Mouse (Mus musculus) hindbrain, embryonic 11.5 days (tissue): ENCODE measurements around the gene Asb15. TPM values are rescaled to one million over a fixed set of nuclear protein-coding genes. Genes with fewer than 3 reads are reported as not detected.

ENCODE experiments used
- ATAC-seq: fragments of 200-750 bp; cut with Nextera tagmentation; 2 replicates; pipeline ENCODE4 v1.8.0; 2017; ENCODE audit warnings: mild to moderate bottlenecking, moderate TSS enrichment, moderate library complexity; ENCODE audit not compliant: low FRiP score
- DNase-seq: peaks from one replicate; pipeline ENCODE4 v3.0.0-alpha.2; 2015; ENCODE audit warnings: low spot score
- H3K27ac ChIP-seq: fragments of 300-500 bp; sonication (generic); 2 replicates; pipeline ENCODE4 v1.5.1; 2014; ENCODE audit warnings: mild to moderate bottlenecking, low read depth, low read length
- H3K27me3 ChIP-seq: fragments of 300-500 bp; sonication (generic); 2 replicates; pipeline ENCODE4 v1.6.1; 2014; ENCODE audit warnings: mild to moderate bottlenecking, low read length, moderate library complexity, mixed read lengths; ENCODE audit not compliant: control insufficient read depth, insufficient read depth
- H3K36me3 ChIP-seq: fragments of 300-500 bp; sonication (generic); 2 replicates; pipeline ENCODE4 v1.6.1; 2014; ENCODE audit warnings: mild to moderate bottlenecking, low read length, moderate library complexity, mixed read lengths; ENCODE audit not compliant: control insufficient read depth, insufficient read depth
- H3K4me1 ChIP-seq: fragments of 300-500 bp; sonication (generic); replicated peaks from 2 replicates; pipeline ENCODE4 v1.6.1; 2014; ENCODE audit warnings: low read length, mixed read lengths; ENCODE audit not compliant: control insufficient read depth, insufficient read depth
- H3K4me2 ChIP-seq: fragments of 300-500 bp; sonication (generic); replicated peaks from 2 replicates; pipeline ENCODE4 v1.6.1; 2014; ENCODE audit warnings: mild to moderate bottlenecking, low read depth, low read length
- H3K4me3 ChIP-seq: fragments of 300-500 bp; sonication (generic); 2 replicates; pipeline ENCODE4 v1.5.1; 2014; ENCODE audit warnings: low read depth, low read length
- H3K9ac ChIP-seq: fragments of 300-500 bp; sonication (generic); 2 replicates; pipeline ENCODE4 v1.6.1; 2014; ENCODE audit warnings: low read depth, low read length
- H3K9me3 ChIP-seq: fragments of 300-500 bp; sonication (generic); 2 replicates; pipeline ENCODE4 v1.6.1; 2016; ENCODE audit warnings: low read length; ENCODE audit not compliant: control insufficient read depth
- WGBS: fragments of 180-500 bp; shearing (Covaris S2); extraction: QIAGEN DNeasy Blood & Tissue Kit; methylation state at CpG from one replicate; pipeline ENCODE4 v1.1.7; 2014; 5-methylcytosine and 5-hydroxymethylcytosine counted together
- polyA plus RNA-seq: library from polyadenylated mRNA; unstranded; fragments of >200 nt; fragmentation: Nextera tagmentation; extraction: Ambion mirVana; gene quantifications from 2 replicates; pipeline ENCODE4 v1.2.1, GENCODE M21; 2014

Gene Asb15
- polyA plus RNA-seq, 1 experiment from 2014 or later = not detected

GRCm38 (mm10) chr6:24599179-24599578 is 71.2 kb downstream of the Asb15 start:
- Histone ChIP-seq H3K9me3 (no peaks in the 10 kb centered on the region), H3K9ac (no peak overlapping the region), H3K4me3 (no peak overlapping the region), H3K4me2 (no peak overlapping the region), H3K27ac (no peak overlapping the region), H3K36me3 (no peaks in the 10 kb centered on the region), H3K4me1 (no peaks in the 10 kb centered on the region), H3K27me3 (no peaks in the 10 kb centered on the region)
- 93% methylated on average over 6 of the region's 6 CpGs for WGBS
- no peak for DNase-seq
- no peak for ATAC-seq

- Histone ChIP-seq H3K27ac (no peak overlapping the region), H3K9ac (no peak overlapping the region), H3K4me2 (no peak overlapping the region), H3K36me3 (no peaks in the 10 kb centered on the region), H3K9me3 (no peaks in the 10 kb centered on the region), H3K4me1 (no peaks in the 10 kb centered on the region), H3K4me3 (no peak overlapping the region), H3K27me3 (no peaks in the 10 kb centered on the region)
- ATAC-seq (no peak), DNase-seq (no peak)
- 74% methylated on average over 5 of the region's 5 CpGs for WGBS
Measured at GRCm38 (mm10) chr6:24599639-24600038, 71.7 kb downstream of the Asb15 start.

- Histone ChIP-seq H3K9ac (no peak overlapping the region), H3K27ac (no peak overlapping the region), H3K4me2 (no peak overlapping the region), H3K27me3 (no peaks in the 10 kb centered on the region), H3K4me3 (no peak overlapping the region), H3K4me1 (no peaks in the 10 kb centered on the region), H3K36me3 (no peaks in the 10 kb centered on the region), H3K9me3 (no peaks in the 10 kb centered on the region)
- DNase-seq (no peak), ATAC-seq (no peak)
- 86% methylated on average over 6 of the region's 6 CpGs for WGBS
Measured at GRCm38 (mm10) chr6:24600134-24600533, 72.2 kb downstream of the Asb15 start.

- H3K9me3 ChIP-seq = no peaks in the 10 kb centered on the region
- DNase-seq = no peak
Measured at GRCm38 (mm10) chr6:24600726-24601125, 72.8 kb downstream of the Asb15 start.

GRCm38 (mm10) chr6:24601668-24602067 is 73.7 kb downstream of the Asb15 start:
- Histone ChIP-seq H3K27ac (no peak overlapping the region), H3K4me3 (no peak overlapping the region), H3K4me2 (no peak overlapping the region), H3K9me3 (no peaks in the 10 kb centered on the region), H3K36me3 (no peaks in the 10 kb centered on the region), H3K9ac (no peak overlapping the region), H3K27me3 (no peaks in the 10 kb centered on the region), H3K4me1 (no peaks in the 10 kb centered on the region)
- DNase-seq = no peak
- 44% methylated on average over 1 of the region's 1 CpGs for WGBS
- ATAC-seq = no peak

More at GRCm38 (mm10) chr6:24600726-24601125, 72.8 kb downstream of the Asb15 start:
- Histone ChIP-seq H3K4me3 (no peak overlapping the region), H3K36me3 (no peaks in the 10 kb centered on the region), H3K4me1 (no peaks in the 10 kb centered on the region), H3K27me3 (no peaks in the 10 kb centered on the region), H3K27ac (no peak overlapping the region), H3K4me2 (no peak overlapping the region), H3K9ac (no peak overlapping the region)
- WGBS = 68% methylated on average over 4 of the region's 4 CpGs
- no peak for ATAC-seq

GRCm38 (mm10) chr6:24602351-24602750 is 74.4 kb downstream of the Asb15 start:
- Histone ChIP-seq H3K4me2 (no peak overlapping the region), H3K27ac (no peak overlapping the region), H3K27me3 (no peaks in the 10 kb centered on the region), H3K9ac (no peak overlapping the region), H3K4me3 (no peak overlapping the region), H3K36me3 (no peaks in the 10 kb centered on the region), H3K9me3 (no peaks in the 10 kb centered on the region), H3K4me1 (no peaks in the 10 kb centered on the region)
- WGBS = 86% methylated on average over 3 of the region's 3 CpGs
- ATAC-seq = no peak
- DNase-seq = no peak

GRCm38 (mm10) chr6:24602993-24603392 is 75.0 kb downstream of the Asb15 start:
- H3K4me1 ChIP-seq = no peaks in the 10 kb centered on the region
- no peak overlapping the region for H3K4me2 ChIP-seq
- H3K4me3 ChIP-seq = no peak overlapping the region
- H3K27ac ChIP-seq = no peak overlapping the region
- H3K9me3 ChIP-seq = no peaks in the 10 kb centered on the region
- WGBS = 83% methylated on average over 5 of the region's 5 CpGs
- H3K27me3 ChIP-seq = no peaks in the 10 kb centered on the region
- DNase-seq (no peak), ATAC-seq (no peak)
- H3K9ac ChIP-seq = no peak overlapping the region
- H3K36me3 ChIP-seq = no peaks in the 10 kb centered on the region

- Histone ChIP-seq H3K27me3 (no peaks in the 10 kb centered on the region), H3K9ac (no peak overlapping the region), H3K4me1 (no peaks in the 10 kb centered on the region), H3K36me3 (no peaks in the 10 kb centered on the region), H3K4me3 (no peak overlapping the region), H3K4me2 (no peak overlapping the region), H3K27ac (no peak overlapping the region), H3K9me3 (no peaks in the 10 kb centered on the region)
- ATAC-seq (no peak), DNase-seq (no peak)
- 90% methylated on average over 7 of the region's 7 CpGs for WGBS
Measured at GRCm38 (mm10) chr6:24604289-24604688, 76.3 kb downstream of the Asb15 start.

GRCm38 (mm10) chr6:24605631-24606030 is 77.7 kb downstream of the Asb15 start:
- Histone ChIP-seq H3K9me3 (no peaks in the 10 kb centered on the region), H3K36me3 (no peaks in the 10 kb centered on the region), H3K9ac (no peak overlapping the region), H3K27me3 (no peaks in the 10 kb centered on the region), H3K27ac (no peak overlapping the region), H3K4me3 (no peak overlapping the region), H3K4me1 (no peaks in the 10 kb centered on the region), H3K4me2 (no peak overlapping the region)
- ATAC-seq (no peak), DNase-seq (no peak)
- 92% methylated on average over 8 of the region's 8 CpGs for WGBS
